Mouse (Mus musculus) adrenal gland, adult (tissue): ENCODE results near the gene Msantd2.
A peak's percentile ranks its signal among the peaks of the same experiment; 100 is the strongest.

Source experiments
- DNase-seq, 2 experiments: peaks; one replicate each; pipeline ENCODE4 v3.0.0; 2022 to 2023; ENCODE audit warnings: low spot score in 1 of 2; ENCODE audit not compliant: inconsistent age in 2 of 2

Msantd2 gene

DNA sequence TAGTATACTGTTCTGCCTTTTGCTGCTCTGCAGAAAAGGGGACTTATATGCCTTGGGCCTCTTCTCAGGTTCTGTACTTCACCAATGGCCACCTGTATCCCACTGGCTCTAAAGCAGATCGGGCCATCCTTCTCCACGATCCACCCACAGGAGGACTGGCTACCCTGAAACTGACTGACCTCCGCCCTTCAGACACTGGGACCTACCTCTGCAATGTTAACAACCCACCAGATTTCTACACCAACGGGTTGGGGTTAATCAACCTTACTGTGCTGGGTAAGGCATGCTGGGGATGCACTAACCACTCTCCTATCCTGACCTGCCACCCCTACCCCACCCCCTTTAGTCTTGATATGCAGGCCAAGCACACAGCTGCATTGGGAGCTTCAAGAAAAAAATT is 51.1 kb downstream of the Msantd2 start:
- DNase-seq: no peak

DNA sequence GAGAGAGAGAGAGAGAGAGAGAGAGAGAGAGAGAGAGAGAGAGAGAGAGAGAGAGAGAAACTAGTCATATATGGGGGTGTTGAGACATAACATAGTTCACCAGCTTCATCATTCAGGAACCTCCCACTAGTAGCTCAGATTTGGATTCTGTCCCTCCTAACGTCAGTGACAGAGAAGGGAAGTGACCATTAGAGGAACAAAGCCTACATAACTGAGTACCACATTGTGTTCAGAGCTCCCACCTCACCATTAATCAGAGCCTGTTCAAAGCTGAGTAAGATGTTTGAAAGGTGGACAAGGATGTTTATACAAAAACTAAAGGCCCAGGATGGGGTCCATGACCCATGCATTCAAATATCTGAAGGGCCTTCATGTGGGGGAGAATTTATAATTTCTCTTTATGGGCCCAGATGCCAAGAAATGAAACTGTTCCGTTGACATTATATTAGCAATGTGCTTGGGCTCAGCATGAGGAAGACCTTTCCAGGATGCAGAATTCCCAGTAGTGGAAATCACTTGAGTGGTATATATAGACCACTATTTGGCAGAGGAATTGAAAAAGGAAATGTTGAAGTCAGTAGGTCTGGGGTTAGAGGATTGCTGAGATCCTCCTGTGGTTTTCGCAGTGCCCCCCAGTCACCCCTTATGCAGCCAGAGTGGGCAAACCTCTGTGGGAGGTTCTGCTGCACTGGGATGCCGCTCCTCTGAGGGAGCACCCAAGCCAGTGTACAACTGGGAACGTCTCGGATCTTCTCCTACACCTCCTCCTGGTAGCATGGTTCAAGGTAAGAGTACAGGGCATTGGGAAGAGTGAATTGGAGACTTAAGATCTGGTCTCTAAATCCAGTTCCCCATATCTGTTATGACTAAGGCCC is 51.8 kb downstream of the Msantd2 start:
- peak in 1 of 2 experiments; percentile 20 for DNase-seq

DNA sequence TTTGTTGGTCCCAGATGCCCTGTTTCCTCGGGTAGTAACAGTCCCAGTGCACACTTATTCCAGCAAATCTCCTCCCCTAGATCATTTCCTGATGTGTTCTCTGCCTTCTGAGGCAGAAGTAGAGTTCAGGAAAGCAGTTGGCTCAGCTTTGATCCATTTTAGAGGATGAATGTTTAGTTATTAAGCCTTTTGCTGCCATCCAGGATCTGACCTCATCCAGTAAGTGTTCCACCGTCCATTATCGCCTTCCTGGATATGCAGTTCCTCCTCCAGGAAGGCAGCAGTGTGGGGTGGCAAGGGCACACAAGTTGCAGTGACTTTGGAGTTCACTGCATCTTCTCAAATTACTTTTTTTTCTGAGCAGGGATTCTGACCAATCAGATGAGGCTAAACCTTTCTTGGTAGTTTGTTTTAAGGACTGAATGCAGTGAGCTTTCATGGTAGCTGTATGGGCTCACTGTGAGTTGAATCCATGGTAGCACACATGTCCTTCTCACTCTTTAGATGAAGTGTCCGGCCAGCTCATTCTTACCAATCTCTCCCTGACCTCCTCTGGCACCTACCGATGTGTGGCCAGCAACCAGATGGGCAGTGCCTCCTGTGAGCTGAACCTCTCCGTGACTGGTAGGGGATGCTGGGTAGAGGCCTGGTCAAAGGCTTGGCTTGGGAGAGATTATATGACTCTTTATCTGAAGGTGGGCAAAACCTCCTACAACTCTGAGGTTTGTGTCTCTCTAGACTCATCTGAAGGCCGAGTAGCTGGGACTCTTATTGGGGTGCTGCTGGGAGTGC is 52.9 kb downstream of the Msantd2 start:
- DNase-seq: peak in 1 of 2 experiments; percentile 51

DNA sequence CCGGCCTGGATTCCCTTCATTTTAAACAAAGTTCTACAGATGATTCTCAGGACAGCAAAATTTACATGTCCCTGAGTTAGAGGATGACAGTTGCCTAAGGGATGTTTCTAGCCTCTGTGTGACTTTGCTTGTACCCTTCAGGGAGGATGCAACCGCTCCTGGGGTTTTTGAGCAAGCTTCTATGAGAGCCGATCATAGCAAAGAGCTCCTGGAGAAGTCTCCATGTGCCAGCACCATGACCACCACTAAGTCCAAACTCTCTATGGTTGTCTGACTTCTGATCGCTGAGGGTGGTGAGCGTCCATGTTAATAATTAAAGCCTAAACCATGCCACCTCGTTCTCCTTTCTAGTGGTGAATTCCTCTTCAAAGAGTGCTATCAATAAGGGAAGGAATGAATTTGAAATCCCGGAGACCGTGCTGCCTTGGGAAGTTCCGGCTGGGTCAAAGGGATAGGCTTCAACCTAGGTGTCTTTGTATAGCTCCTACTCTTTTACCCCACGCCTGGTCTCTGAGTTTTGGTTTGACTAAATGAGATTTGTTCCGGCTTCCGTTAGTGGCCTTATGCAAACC is 54.8 kb downstream of the Msantd2 start:
- DNase-seq: no peak

GRCm38 (mm10) chr9:37544447-37545165 is 55.5 kb downstream of the Msantd2 start:
- DNase-seq: peak; percentile 82 to 92

DNA sequence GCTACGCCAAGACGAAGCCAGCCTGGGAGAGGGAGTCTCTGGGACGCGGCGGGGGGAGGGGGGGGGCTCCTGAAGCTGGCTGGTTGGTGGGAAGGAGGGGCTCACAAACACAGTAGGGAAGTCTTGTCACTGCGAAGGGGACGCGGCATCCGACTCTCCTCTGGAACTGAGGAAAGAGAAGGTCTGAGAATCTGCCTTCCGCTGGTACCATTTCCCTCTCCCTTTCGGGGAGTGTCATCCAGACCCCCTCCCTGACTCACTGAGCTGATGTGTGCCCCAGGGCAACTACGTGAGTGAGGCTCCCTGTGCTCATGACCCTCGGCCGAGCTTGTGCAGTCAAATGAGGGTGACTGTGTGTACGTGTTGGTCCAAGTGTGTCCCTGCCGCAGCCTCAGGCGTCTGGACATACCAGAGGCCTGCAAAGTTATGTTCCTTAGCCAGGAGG is 56.1 kb downstream of the Msantd2 start:
- DNase-seq: no peak

- DNase-seq: peak in 1 of 2 experiments; percentile 18
Measured at GRCm38 (mm10) chr9:37545847-37546452, 56.8 kb downstream of the Msantd2 start.

- peak in 1 of 2 experiments; percentile 48 for DNase-seq
Measured at GRCm38 (mm10) chr9:37546889-37547288, 57.8 kb downstream of the Msantd2 start.

DNA sequence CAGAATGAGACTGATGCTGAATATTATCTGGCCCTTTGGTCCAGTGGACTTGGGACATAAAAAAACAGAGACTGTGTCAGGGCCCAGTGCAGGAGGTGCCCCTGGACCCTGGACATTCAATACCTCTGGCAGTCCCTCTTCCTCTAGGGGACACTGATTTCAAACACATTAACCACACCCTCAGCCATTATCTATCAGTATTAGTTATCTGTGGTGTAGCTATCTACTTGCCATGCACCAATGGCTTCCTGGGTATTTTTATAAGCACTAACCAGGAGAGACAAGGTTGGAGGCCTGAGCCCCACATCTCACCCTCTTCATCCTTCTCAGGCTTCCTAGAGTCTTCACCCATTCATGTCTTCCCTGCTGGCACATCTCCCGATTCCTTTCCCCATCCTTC is 61.3 kb downstream of the Msantd2 start:
- DNase-seq: no peak

DNA sequence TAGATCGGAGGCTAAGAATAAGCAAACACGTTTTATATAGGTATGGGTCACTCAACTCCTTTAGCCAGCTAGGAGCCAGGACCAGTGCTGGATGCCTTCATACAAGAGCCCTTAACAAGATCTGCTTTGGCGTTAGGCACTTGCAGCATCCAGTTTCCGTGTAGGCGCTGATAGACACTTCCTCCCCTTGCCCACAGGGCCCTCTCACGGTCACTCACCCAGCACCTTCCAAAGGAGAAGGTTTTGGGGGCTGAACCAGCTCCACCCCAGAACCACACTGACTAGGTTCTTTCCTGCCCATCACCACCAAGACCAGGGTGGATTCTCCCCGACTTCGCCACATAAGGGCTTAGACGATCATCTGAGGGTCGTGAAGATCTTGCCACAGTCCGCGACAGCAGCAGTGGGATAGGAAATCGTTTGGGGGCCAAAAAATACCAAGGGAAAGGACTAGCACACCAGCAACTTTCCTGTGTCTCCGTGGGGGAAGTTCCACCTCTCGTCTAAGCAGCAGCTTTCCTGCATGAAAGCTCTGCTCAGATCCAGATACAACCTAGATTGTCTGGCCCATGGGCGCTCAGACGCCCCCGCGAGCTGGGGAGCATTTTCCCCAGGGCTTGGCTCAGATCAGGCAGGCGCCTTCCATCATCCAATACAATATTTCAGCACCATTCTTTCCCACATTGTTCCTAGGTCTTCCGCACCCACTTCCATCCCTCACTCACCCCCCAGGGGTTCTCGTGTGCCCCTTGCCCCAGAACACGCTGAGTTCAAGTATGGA is 62.8 kb downstream of the Msantd2 start:
- no peak for DNase-seq

GRCm38 (mm10) chr9:37552536-37553293 is 63.6 kb downstream of the Msantd2 start, which contains the start of gene Nrgn:
Gene Nrgn, minus strand, starts transcription at chr9:37552904.
- peak; percentile 82 to 90 for DNase-seq

GRCm38 (mm10) chr9:37554279-37554678 is 65.2 kb downstream of the Msantd2 start:
- DNase-seq: no peak

DNA sequence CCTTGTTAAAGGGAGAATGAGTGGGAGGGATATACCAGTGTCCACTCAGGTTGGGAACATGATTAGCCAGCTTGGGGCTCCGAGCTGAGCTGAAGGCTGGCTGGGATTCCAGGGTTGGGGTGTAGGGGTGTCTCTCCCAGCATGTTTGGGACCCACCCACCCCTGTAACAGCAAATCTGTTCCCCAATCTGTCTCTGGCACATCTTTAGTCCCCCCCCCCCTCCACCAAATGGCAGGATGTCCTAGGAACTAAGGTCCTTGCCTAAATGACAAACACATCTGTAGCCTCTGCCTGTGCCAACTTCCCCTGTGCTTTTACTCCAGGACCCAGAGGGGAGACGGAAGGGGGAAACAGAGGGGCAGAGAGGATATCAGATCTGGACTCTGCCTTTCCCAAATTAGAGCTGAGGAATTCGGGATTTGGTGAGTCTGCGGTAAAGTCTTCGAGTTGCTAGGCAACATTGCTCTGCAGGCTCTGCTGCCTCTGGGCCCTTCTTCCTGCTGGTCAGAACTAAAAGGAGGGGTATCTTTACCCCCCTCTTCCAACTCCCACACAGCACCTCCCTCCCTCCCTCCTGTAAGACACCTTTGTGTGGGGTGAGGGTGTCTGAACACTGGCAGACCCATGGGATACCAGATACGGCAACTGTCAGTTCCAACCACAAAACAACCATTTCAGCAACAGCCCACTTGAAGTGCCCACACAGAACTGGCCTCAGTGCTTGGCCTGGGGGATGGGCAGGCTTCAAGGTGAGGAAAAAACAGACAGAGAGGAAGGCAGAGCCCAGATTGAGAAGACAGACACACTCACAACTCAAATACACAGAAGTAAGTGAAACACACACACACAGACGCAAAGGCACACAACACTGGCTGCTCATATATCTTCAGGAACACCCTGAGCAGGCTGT is 66.0 kb downstream of the Msantd2 start, which contains the start of gene Siae:
Siae (plus strand) TSS at position 861 of the 911 bp plus-strand sequence.
- peak in 1 of 2 experiments; percentile 20 for DNase-seq

GRCm38 (mm10) chr9:37556366-37556765 is 67.2 kb downstream of the Msantd2 start:
- no peak for DNase-seq

DNA sequence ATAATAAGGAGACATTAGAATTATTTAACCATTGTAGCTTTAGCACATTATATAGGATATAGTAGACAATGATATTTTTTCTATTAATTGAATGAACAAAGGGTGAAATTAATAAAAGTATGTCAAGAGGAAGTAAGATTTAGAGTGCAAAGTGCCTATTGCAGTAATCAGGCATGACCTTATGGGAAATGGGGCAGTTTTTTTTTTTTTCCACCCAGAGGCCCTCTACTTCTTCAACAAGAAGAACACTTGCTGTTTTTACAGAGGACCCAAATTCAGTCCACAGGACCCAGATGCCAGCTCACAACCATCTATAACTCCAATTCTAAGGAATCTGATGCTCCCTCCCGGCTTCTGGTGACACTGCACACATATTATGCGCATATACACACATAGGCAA is 71.5 kb downstream of the Msantd2 start:
- no peak for DNase-seq

DNA sequence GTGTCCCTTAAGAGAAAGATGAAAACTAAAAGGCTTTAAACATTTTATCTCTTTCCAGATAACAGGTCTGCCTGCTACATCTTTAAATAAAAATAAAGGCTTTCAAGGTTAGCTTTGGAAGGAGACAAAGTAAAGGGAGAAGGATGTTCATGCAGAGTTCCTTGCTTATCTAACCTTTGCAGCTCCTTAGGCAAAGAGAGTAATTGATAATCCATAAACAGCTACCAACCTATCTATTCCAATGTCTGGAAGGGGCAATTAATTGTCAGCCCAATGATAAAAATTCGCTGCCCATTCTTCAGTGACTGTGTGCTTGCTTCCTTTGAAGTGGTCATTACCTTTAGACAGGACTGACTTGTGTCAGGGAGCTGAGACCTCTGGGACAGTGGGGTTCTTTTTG is 74.7 kb downstream of the Msantd2 start:
- DNase-seq: no peak

- DNase-seq: no peak
Measured at GRCm38 (mm10) chr9:37567019-37567418, 77.9 kb downstream of the Msantd2 start.

DNA sequence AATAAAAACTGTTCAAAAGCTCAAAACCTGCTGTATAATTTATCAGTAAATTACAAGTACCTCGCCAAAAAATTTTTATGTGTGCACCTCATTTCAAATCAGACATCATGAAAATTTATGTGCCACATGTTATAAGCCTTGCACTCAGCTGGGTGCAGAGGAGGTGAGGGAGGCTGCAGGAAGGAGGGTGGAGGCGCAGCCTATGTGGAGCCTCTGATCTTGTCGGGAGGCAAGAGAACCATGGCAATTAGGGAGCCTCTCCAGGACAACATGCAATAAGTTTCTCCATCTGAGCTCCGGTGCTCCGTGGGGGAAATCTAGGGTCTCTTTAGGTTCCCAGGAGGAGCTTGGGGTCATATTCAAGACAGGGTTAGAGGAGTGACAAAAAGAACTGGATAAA is 78.3 kb downstream of the Msantd2 start:
- DNase-seq: no peak
